Mouse (Mus musculus) spleen, adult 2 months (tissue): ENCODE measurements around the gene 1700069L16Rik.

Experiments
- CTCF ChIP-seq: fragments of 200-500 bp; IDR thresholded peaks from 2 replicates; pipeline ENCODE4 v1.5.1; 2011; ENCODE audit warnings: mild to moderate bottlenecking, inconsistent platforms; ENCODE audit not compliant: insufficient read depth, insufficient read length, insufficient replicate concordance; ENCODE audit errors: extremely low read depth
- POLR2A ChIP-seq: fragments of 200-500 bp; IDR thresholded peaks from 2 replicates; pipeline ENCODE4 v1.6.1; 2011; ENCODE audit warnings: low read depth, low read length, inconsistent platforms

- TF ChIP-seq POLR2A (peak; percentile 35; the same call in 1 of the 2 replicates), CTCF (no peak)
Measured at GRCm38 (mm10) chr5:113772450-113772895, 47.9 kb upstream of the 1700069L16Rik start, which contains the start of the genes Sart3 and Iscu.
